21 mouse cellular contexts compared by ENCODE assay signal in genomic region chr3:70682965-70683767, GRCm38 (mm10).
DNase-seq lines count a peak whose midpoint lies in the region; ATAC-seq and TF ChIP-seq lines count a peak whose summit lies in the region.
"Had no signal": no experiment of that assay in that cellular context is flagged by ENCODE, and none has a peak within 500 bp of the region (broad histone marks: within the 10 kb centered on the region; RNA-seq: fewer than 3 reads in every experiment).

No protein-coding gene starts in this region.

- ATAC-seq in forebrain, embryonic 15.5 days (replicated peaks), result peak; percentile 63
- ATAC-seq in granulocyte monocyte progenitor cell, adult 5-6 weeks (replicated peaks; ENCODE audit: poor library complexity, severe bottlenecking), result no peak
- ATAC-seq: CD4-positive, CD25-positive, alpha-beta regulatory T cell, adult 4 months; intestine, postnatal 0 days had no signal

- TF ChIP-seq CTCF in brain, embryonic 14.5 days (IDR thresholded peaks at IDR 0.05; ENCODE audit: borderline replicate concordance, extremely low read depth, insufficient read depth, insufficient read length), result no peak

- no peak for DNase-seq in forebrain, embryonic 10.5 days (ENCODE audit: extremely low spot score, low spot score)
- DNase-seq in brain, embryonic 14.5 days (ENCODE audit: low read depth), result peak; percentile 72
- peak; percentile 12 for DNase-seq in brain, embryonic 18.5 days (ENCODE audit: low read depth, low spot score)
- no peak for DNase-seq in frontal cortex, postnatal 14 days (ENCODE audit: low spot score in 2 of 2)
- DNase-seq: adrenal gland, adult 2 months; adrenal gland, postnatal 14 days; cerebellum, adult 18-20 months; cerebellum, adult 9-10 months; cerebellum, postnatal 14 days; gastrocnemius, postnatal 14 days; heart, adult 18-20 months; heart, postnatal 10 days; heart, postnatal 36 days; kidney, adult 2 months had no signal

- 32% methylated on average over 2 of the region's 2 CpGs for WGBS in forebrain, embryonic 15.5 days
- 77% methylated on average over 2 of the region's 2 CpGs for WGBS in forebrain, embryonic 10.5 days

- H3K4me1 ChIP-seq in forebrain, embryonic 15.5 days, result 0 out of 2 replicates have a peak, but pooled peaks cover 2% of the 10 kb centered on the region
- no peaks in the 10 kb centered on the region for H3K4me1 ChIP-seq in forebrain, embryonic 10.5 days
- H3K4me1 ChIP-seq: heart, embryonic 12.5 days; heart, embryonic 15.5 days; hindbrain, embryonic 15.5 days had no signal

- TF ChIP-seq POLR2A in brain, embryonic 14.5 days (IDR thresholded peaks at IDR 0.05; ENCODE audit: borderline replicate concordance, extremely low read depth, insufficient read depth, insufficient read length, poor library complexity, severe bottlenecking), result no peak

- H3K27me3 ChIP-seq in forebrain, embryonic 15.5 days, result no peaks in the 10 kb centered on the region
- H3K27me3 ChIP-seq in forebrain, embryonic 10.5 days (ENCODE audit: poor library complexity, severe bottlenecking), result no peaks in the 10 kb centered on the region
- H3K27me3 ChIP-seq: heart, embryonic 12.5 days; heart, embryonic 15.5 days; hindbrain, embryonic 15.5 days had no signal

- H3K36me3 ChIP-seq in forebrain, embryonic 15.5 days, result no peaks in the 10 kb centered on the region
- no peaks in the 10 kb centered on the region for H3K36me3 ChIP-seq in forebrain, embryonic 10.5 days (replicated peaks)
- H3K36me3 ChIP-seq: heart, embryonic 12.5 days; heart, embryonic 15.5 days; hindbrain, embryonic 15.5 days had no signal

- H3K4me2 ChIP-seq in forebrain, embryonic 15.5 days (replicated peaks), result no peak overlapping the region
- H3K4me2 ChIP-seq: heart, embryonic 12.5 days; heart, embryonic 15.5 days; hindbrain, embryonic 15.5 days had no signal

- H3K4me3 ChIP-seq in forebrain, embryonic 15.5 days, result no peak overlapping the region
- no peak overlapping the region for H3K4me3 ChIP-seq in forebrain, embryonic 10.5 days
- H3K4me3 ChIP-seq: heart, embryonic 12.5 days; heart, embryonic 15.5 days; hindbrain, embryonic 15.5 days had no signal

- H3K9ac ChIP-seq in forebrain, embryonic 15.5 days (replicated peaks), result no peak overlapping the region
- H3K9ac ChIP-seq: heart, embryonic 12.5 days; heart, embryonic 15.5 days; hindbrain, embryonic 15.5 days had no signal

- H3K9me3 ChIP-seq in forebrain, embryonic 15.5 days, result no peaks in the 10 kb centered on the region
- no peaks in the 10 kb centered on the region for H3K9me3 ChIP-seq in forebrain, embryonic 10.5 days
- H3K9me3 ChIP-seq: heart, embryonic 12.5 days; heart, embryonic 15.5 days; hindbrain, embryonic 15.5 days had no signal

- H3K27ac ChIP-seq in forebrain, embryonic 15.5 days (replicated peaks), result no peak overlapping the region
- no peak overlapping the region for H3K27ac ChIP-seq in forebrain, embryonic 10.5 days
- H3K27ac ChIP-seq: heart, embryonic 15.5 days; hindbrain, embryonic 15.5 days had no signal

Comparison
In these comparisons a context has a peak if more than half of its experiments do, and no peak if none do; other contexts are left out.
1. DNase-seq: peak in brain, embryonic 14.5 days (single experiment) and brain, embryonic 18.5 days (single experiment); none in forebrain, embryonic 10.5 days (single experiment) and frontal cortex, postnatal 14 days (0 of 2).